Mouse (Mus musculus) olfactory bulb, adult 2 months (tissue): ENCODE measurements around the gene Rnf223. TPM values are rescaled to one million over a fixed set of nuclear protein-coding genes. Genes with fewer than 3 reads are reported as not detected.
"Not testable (repeated sequence)": the region's sequence is repeated elsewhere in the genome, so short reads cannot be mapped to it uniquely, and the experiment has no call there.

Experiments
- H3K27ac ChIP-seq: fragments of 200-500 bp; 2 replicates; pipeline ENCODE4 v1.5.1; 2012; ENCODE audit warnings: low read depth, low read length; ENCODE audit not compliant: insufficient read depth
- H3K4me1 ChIP-seq: fragments of 200-500 bp; 2 replicates; pipeline ENCODE4 v1.6.1; 2012; ENCODE audit warnings: low read length; ENCODE audit not compliant: control insufficient read depth, insufficient read depth
- H3K4me3 ChIP-seq: fragments of 200-500 bp; 2 replicates; pipeline ENCODE4 v1.5.1; 2012; ENCODE audit warnings: mild to moderate bottlenecking, low read depth, low read length, moderate library complexity; ENCODE audit not compliant: insufficient read depth
- CTCF ChIP-seq: fragments of 200-500 bp; IDR thresholded peaks from 2 replicates; pipeline ENCODE4 v1.5.1; 2012; ENCODE audit warnings: low read depth, mild to moderate bottlenecking, low read length, moderate library complexity; ENCODE audit not compliant: insufficient read depth
- POLR2A ChIP-seq: fragments of 200-500 bp; IDR thresholded peaks from 2 replicates; pipeline ENCODE4 v1.6.1; 2012; ENCODE audit warnings: mild to moderate bottlenecking, low read depth, low read length, moderate library complexity; ENCODE audit not compliant: insufficient read depth
- WGBS: fragments of 180-500 bp; shearing (Covaris S2); methylation state at CpG from one replicate; pipeline ENCODE4 v1.1.7; 2018; 5-methylcytosine and 5-hydroxymethylcytosine counted together
- polyA plus RNA-seq: library from polyadenylated mRNA; stranded (reverse); fragments of >200 nt; gene quantifications from 2 replicates; pipeline ENCODE4 v1.2.4, GENCODE M21; 2012; ENCODE audit warnings: low replicate concordance; ENCODE audit not compliant: missing spikeins, insufficient read depth, insufficient read length

Rnf223 gene
- polyA plus RNA-seq, 1 experiment = not detected

DNA sequence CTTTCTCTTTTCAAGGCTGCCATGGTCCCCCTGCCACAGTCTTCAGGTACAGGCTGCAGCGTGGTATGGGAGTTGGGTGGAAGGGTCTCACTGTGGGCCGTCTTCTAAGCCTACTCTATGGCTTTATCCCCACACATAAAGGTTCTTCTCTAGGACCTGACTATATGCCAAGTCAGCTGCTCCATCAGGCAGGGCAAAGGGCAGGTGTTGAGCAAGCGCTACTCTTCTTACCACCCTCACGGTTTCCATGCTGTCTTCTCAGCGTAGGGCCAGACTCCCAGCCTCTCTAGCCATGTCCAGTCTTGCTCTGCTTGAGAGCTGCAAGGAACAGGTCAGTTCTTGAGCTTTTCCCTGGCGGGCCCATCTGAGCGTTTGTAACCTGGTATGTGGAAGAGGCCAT is 6.2 kb upstream of the Rnf223 start:
- no peak overlapping the region for H3K4me3 ChIP-seq
- no peaks in the 10 kb centered on the region for H3K4me1 ChIP-seq
- H3K27ac ChIP-seq = no peak overlapping the region
- 95% methylated on average over 7 of the region's 7 CpGs for WGBS
- TF ChIP-seq POLR2A = no peak
- no peak for TF ChIP-seq CTCF

DNA sequence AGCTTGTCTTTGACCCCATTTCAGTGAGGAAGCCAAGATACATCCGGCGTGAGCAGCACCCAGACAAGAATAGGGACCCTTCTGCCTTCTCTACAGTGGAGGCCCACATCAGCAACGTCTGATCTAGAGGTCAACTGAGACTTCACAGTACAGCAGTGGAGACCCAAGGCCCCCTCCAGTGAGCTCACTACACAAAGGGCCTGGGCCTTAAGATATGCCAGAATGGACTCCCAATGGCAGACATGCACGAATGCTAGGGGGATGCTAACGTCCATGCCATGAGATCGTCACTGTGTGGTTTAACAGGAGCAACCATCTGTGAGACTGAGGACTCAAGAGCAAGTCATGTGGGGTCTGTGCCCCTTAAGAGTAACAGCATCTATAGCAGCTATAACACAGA is 4.9 kb upstream of the Rnf223 start:
- Histone ChIP-seq H3K4me1 (no peaks in the 10 kb centered on the region), H3K4me3 (no peak overlapping the region), H3K27ac (no peak overlapping the region)
- no peak for TF ChIP-seq POLR2A
- TF ChIP-seq CTCF = no peak
- 92% methylated on average over 6 of the region's 6 CpGs for WGBS

DNA sequence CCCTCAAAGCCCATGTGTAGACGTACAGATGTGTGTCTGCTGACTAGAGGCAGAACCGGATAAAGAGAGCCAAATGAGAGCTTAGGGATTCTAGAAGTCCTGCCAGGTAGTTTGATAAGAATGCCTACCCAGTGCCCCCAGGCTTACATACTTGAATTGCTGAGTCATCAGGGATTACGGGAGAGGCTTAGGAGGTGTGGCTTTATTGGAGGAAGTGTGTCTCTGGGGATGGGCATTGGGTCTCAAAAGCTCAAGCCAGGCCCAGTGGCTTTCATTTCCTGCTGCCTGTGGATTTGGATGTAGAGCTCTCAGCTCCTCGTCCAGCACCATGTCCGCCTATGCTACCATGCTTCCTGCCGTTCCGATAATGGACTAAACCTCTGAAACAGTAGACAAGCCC is 3.5 kb upstream of the Rnf223 start:
- WGBS = 80% methylated on average over 7 of the region's 7 CpGs

DNA sequence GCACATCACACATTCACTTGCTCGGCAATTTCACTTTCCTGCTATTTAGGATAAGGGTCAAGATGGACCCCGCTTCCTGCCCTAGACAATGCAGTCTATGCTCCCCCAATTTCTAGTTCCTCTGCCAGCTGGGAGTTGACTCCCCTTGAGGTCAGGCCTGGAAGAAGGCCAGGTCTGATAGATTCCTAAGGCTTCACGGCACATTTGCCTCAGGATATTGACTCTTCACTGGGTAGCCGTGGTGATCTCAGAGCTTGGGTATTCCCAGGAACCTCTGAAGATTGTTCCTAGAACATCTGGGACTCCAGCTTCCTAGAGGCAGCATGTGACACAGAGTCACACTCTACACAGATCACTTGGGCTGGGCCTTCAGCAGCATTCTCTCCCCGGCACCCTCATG is 1.6 kb upstream of the Rnf223 start:
- TF ChIP-seq POLR2A (no peak), CTCF (no peak)
- H3K4me3 ChIP-seq = no peak overlapping the region
- no peak overlapping the region for H3K27ac ChIP-seq
- peaks cover 7% of the 10 kb centered on the region for H3K4me1 ChIP-seq
- 82% methylated on average over 5 of the region's 5 CpGs for WGBS

More for the DNA sequence above, 3.5 kb upstream of the Rnf223 start:
- Histone ChIP-seq H3K4me3 (no peak overlapping the region), H3K27ac (no peak overlapping the region), H3K4me1 (no peaks in the 10 kb centered on the region)
- TF ChIP-seq CTCF (no peak), POLR2A (no peak)

DNA sequence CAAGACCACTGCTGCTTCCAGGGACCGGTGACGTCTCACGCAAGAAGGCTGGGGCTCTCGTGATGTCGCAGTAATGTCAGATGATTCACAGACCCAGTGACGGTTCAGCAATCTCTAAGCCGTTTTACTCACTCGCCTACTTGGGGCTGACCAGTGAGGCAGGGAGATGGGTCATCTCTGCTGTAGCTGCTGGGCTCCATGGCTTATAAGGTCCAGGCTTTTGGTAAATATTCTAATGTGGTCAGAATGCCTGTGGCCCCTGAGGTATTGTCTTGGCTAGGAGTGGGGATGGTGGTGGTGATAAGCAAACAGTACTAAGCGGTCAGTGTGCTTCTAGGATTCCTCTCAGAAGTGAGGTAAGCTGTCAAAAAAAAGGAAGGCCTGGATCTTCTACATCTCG is 627 bp downstream of the Rnf223 start:
- H3K4me1 ChIP-seq = peaks cover 11% of the 10 kb centered on the region

DNA sequence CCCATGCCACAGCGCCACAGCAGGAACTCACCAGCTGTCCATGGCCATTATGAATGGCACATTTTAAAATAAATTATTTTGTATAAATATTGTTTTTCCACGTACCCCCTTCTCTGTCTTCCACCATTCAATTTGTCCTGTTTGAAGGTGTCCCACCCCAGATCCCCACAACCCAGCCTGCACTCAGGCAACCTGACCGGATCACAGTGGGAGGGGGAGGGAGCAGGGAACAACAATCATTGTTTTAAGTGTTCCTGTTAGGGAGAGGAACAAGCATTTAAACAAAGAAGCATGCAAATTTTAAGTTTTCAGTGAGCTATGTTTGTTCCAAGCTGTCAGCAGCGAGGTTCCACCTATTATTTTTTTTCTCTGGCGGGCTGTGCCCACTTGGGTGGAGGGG is 3.0 kb downstream of the Rnf223 start:
- no peak overlapping the region for H3K4me3 ChIP-seq
- peaks cover 11% of the 10 kb centered on the region for H3K4me1 ChIP-seq
- 37% methylated on average over 5 of the region's 5 CpGs for WGBS
- no peak overlapping the region for H3K27ac ChIP-seq
- TF ChIP-seq CTCF (no peak), POLR2A (no peak)

More for the DNA sequence above, 627 bp downstream of the Rnf223 start:
- TF ChIP-seq CTCF (no peak), POLR2A (no peak)
- H3K4me3 ChIP-seq = no peak overlapping the region
- no peak overlapping the region for H3K27ac ChIP-seq
- WGBS = 90% methylated on average over 10 of the region's 10 CpGs

DNA sequence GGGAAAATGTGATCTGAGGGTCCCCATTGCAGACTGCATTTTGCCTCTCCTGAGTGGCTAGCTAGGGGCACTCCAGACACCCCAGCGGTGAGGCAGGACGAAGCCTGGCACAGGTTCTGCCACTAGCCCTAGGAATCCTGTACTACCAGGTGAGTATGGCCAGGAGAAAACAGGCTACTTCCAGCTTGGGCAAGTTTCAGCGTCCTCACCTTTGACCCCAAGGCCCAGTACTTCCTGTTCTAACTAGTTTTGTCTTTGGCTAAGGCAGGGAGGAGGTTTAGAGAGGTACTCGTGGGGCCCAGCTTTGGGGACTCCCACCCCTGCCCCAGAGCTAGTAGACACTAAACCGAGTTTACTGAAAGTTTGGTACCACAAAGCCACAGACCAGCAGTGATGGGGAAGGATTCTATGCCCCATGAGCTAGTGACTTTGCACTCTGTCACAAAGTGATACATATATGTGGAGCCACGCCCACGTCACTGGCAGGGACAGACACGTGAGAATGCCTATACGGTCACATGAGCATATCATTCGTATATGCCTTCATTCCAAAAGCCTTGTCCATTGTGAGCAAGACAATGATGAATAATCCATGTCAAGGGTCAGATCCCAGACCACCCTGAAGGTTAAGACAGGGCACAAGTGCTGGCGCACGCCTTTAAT is 3.8 kb downstream of the Rnf223 start:
- Histone ChIP-seq H3K4me3 (no peak overlapping the region), H3K4me1 (peaks cover 11% of the 10 kb centered on the region), H3K27ac (no peak overlapping the region)
- TF ChIP-seq POLR2A (no peak), CTCF (no peak)
- 89% methylated on average over 12 of the region's 12 CpGs for WGBS

DNA sequence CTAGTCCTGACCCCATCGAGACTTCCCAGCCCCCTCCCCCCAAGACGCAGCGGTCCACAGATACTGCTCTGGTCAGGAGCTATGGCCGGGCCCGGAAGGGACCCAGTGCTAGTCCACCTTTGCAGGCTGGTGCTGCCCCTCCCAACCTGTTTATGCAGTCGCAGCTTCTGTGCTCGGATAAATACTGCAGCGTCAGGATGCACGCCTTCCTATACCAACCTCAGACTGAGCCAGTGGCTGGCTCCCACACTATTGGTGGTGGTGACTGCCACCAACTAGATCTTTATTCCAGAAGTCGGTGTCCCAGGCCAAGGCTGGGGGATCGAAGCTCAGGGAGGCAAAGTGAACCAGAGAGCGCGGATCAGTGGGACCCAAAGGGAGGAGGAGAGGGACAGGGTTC is 4.8 kb downstream of the Rnf223 start:
- TF ChIP-seq CTCF (no peak), POLR2A (no peak)
- peaks cover 11% of the 10 kb centered on the region for H3K4me1 ChIP-seq
- H3K4me3 ChIP-seq = no peak overlapping the region
- no peak overlapping the region for H3K27ac ChIP-seq
- WGBS = 91% methylated on average over 13 of the region's 13 CpGs

DNA sequence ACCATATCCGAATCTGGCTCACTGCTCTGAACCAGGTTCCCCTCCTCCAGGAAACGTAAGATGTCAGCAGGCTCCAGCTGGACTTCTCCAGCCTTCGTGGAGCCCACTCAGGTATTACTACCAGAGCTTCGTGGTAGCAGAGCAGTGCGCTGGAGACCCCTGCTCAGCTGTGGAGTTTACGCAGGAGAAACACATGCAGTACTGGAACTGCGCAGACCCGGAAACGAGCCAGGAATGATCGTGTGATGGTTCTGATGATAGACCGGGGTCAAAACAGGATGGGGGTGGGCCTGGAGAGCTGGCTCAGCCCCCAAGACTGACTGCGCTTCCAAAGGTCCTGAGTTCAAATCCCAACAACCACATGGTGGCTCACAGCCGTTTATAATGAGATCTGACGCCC is 5.5 kb downstream of the Rnf223 start:
- WGBS = 94% methylated on average over 14 of the region's 14 CpGs
- Histone ChIP-seq H3K4me3 (no peak overlapping the region), H3K27ac (no peak overlapping the region), H3K4me1 (peaks cover 11% of the 10 kb centered on the region)
- TF ChIP-seq CTCF = no peak
- no peak for TF ChIP-seq POLR2A

DNA sequence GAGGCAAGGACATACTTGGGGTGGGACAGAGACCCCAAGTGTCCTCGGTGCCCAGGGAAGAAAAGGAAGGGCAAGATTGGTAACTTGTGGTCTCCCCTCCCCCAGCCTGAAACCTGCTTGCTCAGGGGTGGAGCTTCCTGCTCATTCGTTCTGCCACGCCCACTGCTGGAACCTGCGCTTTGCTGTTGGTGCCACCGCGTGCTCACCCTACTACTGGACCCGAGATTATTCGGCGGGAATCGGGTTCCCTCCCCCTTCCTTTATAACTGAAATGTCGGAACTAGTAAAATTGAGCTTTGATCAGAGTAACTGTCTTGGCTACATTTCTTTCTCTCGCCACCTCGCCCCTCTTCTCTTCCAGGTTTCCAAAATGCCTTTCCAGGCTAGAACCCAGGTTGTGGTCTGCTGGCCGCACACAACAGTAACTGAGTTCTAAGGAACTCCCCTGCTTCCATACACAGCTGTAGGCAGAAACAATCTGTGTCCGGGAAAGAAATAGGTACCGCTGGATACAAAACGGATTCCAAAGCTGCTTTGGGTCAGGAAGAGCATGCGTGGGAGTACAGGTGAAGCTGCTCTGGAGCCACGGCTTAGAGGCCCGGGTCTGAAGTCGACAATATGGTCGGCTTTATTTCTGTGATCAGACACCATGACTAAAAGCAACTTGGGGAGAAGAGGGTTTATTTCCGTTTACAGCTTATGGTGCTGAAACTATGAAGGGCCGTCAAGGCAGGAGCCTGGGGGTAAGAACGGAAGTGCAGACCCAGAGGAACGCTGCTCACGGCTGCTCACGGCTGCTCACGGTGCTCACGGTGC is 6.2 kb downstream of the Rnf223 start:
- WGBS = 94% methylated on average over 30 of the region's 30 CpGs
- TF ChIP-seq POLR2A = no peak
- no peak for TF ChIP-seq CTCF
- Histone ChIP-seq H3K4me1 (peaks cover 11% of the 10 kb centered on the region), H3K27ac (no peak overlapping the region), H3K4me3 (no peak overlapping the region)

DNA sequence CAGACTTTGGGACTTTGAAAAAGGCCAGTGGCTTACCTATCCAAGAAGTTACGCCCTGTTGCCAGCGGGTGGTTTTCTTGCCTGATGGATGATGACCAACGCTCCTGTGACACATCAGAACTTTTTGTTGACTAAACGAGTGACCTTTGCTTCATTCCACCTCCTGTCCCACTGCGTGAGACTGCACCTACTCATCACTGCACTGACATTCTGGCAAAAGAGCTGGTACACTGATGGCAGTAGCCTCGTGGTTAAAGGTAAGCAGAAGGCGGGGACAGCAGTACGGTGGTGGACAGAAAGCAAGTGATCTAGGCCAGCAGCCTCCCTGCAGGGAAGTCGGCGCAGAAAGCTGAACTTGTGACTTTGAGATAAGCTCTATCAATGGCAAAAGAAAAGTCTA is 20.6 kb downstream of the Rnf223 start:
- not testable (repeated sequence) for H3K4me1 ChIP-seq, H3K27ac ChIP-seq, H3K4me3 ChIP-seq
- 90% methylated on average over 10 of the region's 10 CpGs for WGBS
